Comparison of ENCODE assay signal across 8 mouse cellular contexts in genomic region chr7:29170755-29171561, GRCm38 (mm10). TPM values are rescaled to one million over a fixed set of nuclear protein-coding genes. Genes with fewer than 3 reads are reported as not detected.
DNase-seq lines count a peak whose midpoint lies in the region; ATAC-seq and TF ChIP-seq lines count a peak whose summit lies in the region.

No protein-coding gene starts in this region.

- peak overlapping the region; percentile 11; the same call in 1 of the 2 replicates for H3K27ac ChIP-seq in embryonic facial prominence, embryonic 10.5 days (replicated peaks)
- H3K27ac ChIP-seq in hindbrain, embryonic 12.5 days, result no peak overlapping the region
- H3K27ac ChIP-seq in lung, embryonic 14.5 days (ENCODE audit: low read depth), result no peak overlapping the region
- no peak overlapping the region for H3K27ac ChIP-seq in neural tube, embryonic 15.5 days (replicated peaks)

- H3K79me2 ChIP-seq in C2C12 (ENCODE audit: control insufficient read depth, insufficient read depth), result peaks cover 5% of the 10 kb centered on the region

- H3K9ac ChIP-seq in hindbrain, embryonic 12.5 days, result peak overlapping the region; percentile 54
- peak overlapping the region; percentile 30; the same call in 1 of the 2 replicates for H3K9ac ChIP-seq in lung, embryonic 14.5 days
- 0 out of 2 replicates have a peak overlapping the region, but pooled peaks have one; percentile 14 for H3K9ac ChIP-seq in neural tube, embryonic 15.5 days (replicated peaks)

- H3K4me3 ChIP-seq in C2C12 (ENCODE audit: insufficient read depth, poor library complexity, severe bottlenecking), result peak overlapping the region; percentile 44
- peak overlapping the region; percentile 84 for H3K4me3 ChIP-seq in embryonic facial prominence, embryonic 10.5 days
- peak overlapping the region; percentile 68 for H3K4me3 ChIP-seq in hindbrain, embryonic 12.5 days
- peak overlapping the region; percentile 61 for H3K4me3 ChIP-seq in lung, embryonic 14.5 days (ENCODE audit: low read depth, low read length)
- H3K4me3 ChIP-seq in neural tube, embryonic 15.5 days (replicated peaks), result peak overlapping the region; percentile 78

- H3K4me1 ChIP-seq in embryonic facial prominence, embryonic 10.5 days, result peaks cover 65% of the 10 kb centered on the region
- peaks cover 46% of the 10 kb centered on the region for H3K4me1 ChIP-seq in hindbrain, embryonic 12.5 days
- H3K4me1 ChIP-seq in lung, embryonic 14.5 days (ENCODE audit: insufficient read depth), result peaks cover 11% of the 10 kb centered on the region; the same call in 1 of the 2 replicates
- peaks cover 44% of the 10 kb centered on the region for H3K4me1 ChIP-seq in neural tube, embryonic 15.5 days

- DNase-seq in cerebellum, adult 18-20 months, result peak; percentile 26 to 29
- DNase-seq in cerebellum, adult 11 months, result no peak
- DNase-seq in embryonic facial prominence, embryonic 10.5 days (ENCODE audit: low spot score), result peak; percentile 57
- DNase-seq in lung, embryonic 14.5 days, result peak; percentile 41
- DNase-seq in frontal cortex, postnatal 36 days (ENCODE audit: low spot score in 2 of 2), result no peak

- no peak for TF ChIP-seq CTCF in C2C12 (IDR thresholded peaks at IDR 0.05; ENCODE audit: control insufficient read depth, insufficient read depth, insufficient read length)
- TF ChIP-seq CTCF in lung, embryonic 14.5 days (IDR thresholded peaks at IDR 0.05; ENCODE audit: low read depth), result no peak

- no peaks in the 10 kb centered on the region for H3K27me3 ChIP-seq in C2C12 (ENCODE audit: control insufficient read depth, insufficient read depth, insufficient read length)
- peaks cover 76% of the 10 kb centered on the region for H3K27me3 ChIP-seq in embryonic facial prominence, embryonic 10.5 days (replicated peaks; ENCODE audit: low read depth, poor library complexity, severe bottlenecking)
- H3K27me3 ChIP-seq in hindbrain, embryonic 12.5 days, result peaks cover 57% of the 10 kb centered on the region
- peaks cover 47% of the 10 kb centered on the region for H3K27me3 ChIP-seq in lung, embryonic 14.5 days (ENCODE audit: insufficient read depth, low read length)
- peaks cover 50% of the 10 kb centered on the region for H3K27me3 ChIP-seq in neural tube, embryonic 15.5 days (replicated peaks)

- H3K9me3 ChIP-seq in embryonic facial prominence, embryonic 10.5 days, result no peaks in the 10 kb centered on the region
- H3K9me3 ChIP-seq in hindbrain, embryonic 12.5 days (replicated peaks), result no peaks in the 10 kb centered on the region
- H3K9me3 ChIP-seq in lung, embryonic 14.5 days (ENCODE audit: low read depth, low read length), result no peaks in the 10 kb centered on the region
- H3K9me3 ChIP-seq in neural tube, embryonic 15.5 days (replicated peaks), result no peaks in the 10 kb centered on the region

- H3ac ChIP-seq in C2C12 (ENCODE audit: control insufficient read depth, insufficient read length, low read depth), result peak overlapping the region; percentile 38

- H3K4me2 ChIP-seq in hindbrain, embryonic 12.5 days (replicated peaks), result peak overlapping the region; percentile 76
- H3K4me2 ChIP-seq in lung, embryonic 14.5 days, result peak overlapping the region; percentile 81
- H3K4me2 ChIP-seq in neural tube, embryonic 15.5 days, result peak overlapping the region; percentile 78

- H3K79me3 ChIP-seq in C2C12 (ENCODE audit: low read depth), result no peaks in the 10 kb centered on the region

- peaks cover 20% of the 10 kb centered on the region for H3K36me3 ChIP-seq in C2C12 (ENCODE audit: control insufficient read depth, insufficient read depth)
- peaks cover 39% of the 10 kb centered on the region for H3K36me3 ChIP-seq in embryonic facial prominence, embryonic 10.5 days (replicated peaks)
- H3K36me3 ChIP-seq in hindbrain, embryonic 12.5 days, result peaks cover 27% of the 10 kb centered on the region
- peaks cover 35% of the 10 kb centered on the region for H3K36me3 ChIP-seq in lung, embryonic 14.5 days (ENCODE audit: insufficient read depth)
- H3K36me3 ChIP-seq in neural tube, embryonic 15.5 days, result peaks cover 36% of the 10 kb centered on the region

- no peak for ATAC-seq in hindbrain, embryonic 12.5 days (ENCODE audit: low FRiP score)
- ATAC-seq in lung, embryonic 14.5 days (ENCODE audit: insufficient read depth), result peak; percentile 11; the same call in 1 of the 2 replicates
- no peak for ATAC-seq in neural tube, embryonic 15.5 days (ENCODE audit: low FRiP score)

- WGBS in embryonic facial prominence, embryonic 10.5 days, result 2% methylated on average over 43 of the region's 43 CpGs
- WGBS in hindbrain, embryonic 12.5 days, result 1% methylated on average over 43 of the region's 43 CpGs
- 2% methylated on average over 43 of the region's 43 CpGs for WGBS in lung, embryonic 14.5 days
- WGBS in neural tube, embryonic 15.5 days, result under 1% methylated on average over 42 of the region's 43 CpGs

TF ChIP-seq in C2C12, 6 proteins besides CTCF, POLR2A, EP300 and RAD21:
- no peak for TF ChIP-seq USF1 (IDR thresholded peaks at IDR 0.05; ENCODE audit: low read depth)
- TF ChIP-seq FOSL1 (IDR thresholded peaks at IDR 0.05; ENCODE audit: insufficient read depth, low read length, poor library complexity, severe bottlenecking), result no peak
- TF ChIP-seq MYOG (IDR thresholded peaks at IDR 0.05; ENCODE audit: control insufficient read depth, extremely low read depth, insufficient read length), result no peak
- TF ChIP-seq MAX (IDR thresholded peaks at IDR 0.05), result no peak
- no peak for TF ChIP-seq MYOD1 (IDR thresholded peaks at IDR 0.05; ENCODE audit: control insufficient read depth, insufficient read length, low read depth)
- TF ChIP-seq CEBPB (IDR thresholded peaks at IDR 0.05; ENCODE audit: low read depth), result no peak

RNA-seq across cellular contexts. Expression of gene Spred3, which starts 0.7 kb away (rescaled TPM):
- 3.1 TPM for polyA plus RNA-seq in C2C12 (2012; fragmentation: generic; extraction: Trizol)
- polyA plus RNA-seq in embryonic facial prominence, embryonic 10.5 days (2016; fragmentation: Nextera tagmentation; extraction: Ambion mirVana), result 3.3 and 4.1 TPM in 2 replicates
- 5.9 and 6.4 TPM in 2 replicates for polyA plus RNA-seq in hindbrain, embryonic 12.5 days (2016; fragmentation: Nextera tagmentation; extraction: Ambion mirVana)
- polyA plus RNA-seq in lung, embryonic 14.5 days (2014; fragmentation: Nextera tagmentation; extraction: Ambion mirVana), result 1.7 and 2.5 TPM in 2 replicates
- polyA plus RNA-seq in neural tube, embryonic 15.5 days (2015; fragmentation: Nextera tagmentation; extraction: Ambion mirVana), result 10.5 and 11.7 TPM in 2 replicates

RNA-seq across cellular contexts. Expression of gene Ggn, which starts 0.9 kb away (rescaled TPM):
- polyA plus RNA-seq in C2C12 (2012; fragmentation: generic; extraction: Trizol), result 0.82 TPM
- 0.48 and 0.55 TPM in 2 replicates for polyA plus RNA-seq in embryonic facial prominence, embryonic 10.5 days (2016; fragmentation: Nextera tagmentation; extraction: Ambion mirVana)
- polyA plus RNA-seq in hindbrain, embryonic 12.5 days (2016; fragmentation: Nextera tagmentation; extraction: Ambion mirVana), result 0.46 and 0.56 TPM in 2 replicates
- polyA plus RNA-seq in lung, embryonic 14.5 days (2014; fragmentation: Nextera tagmentation; extraction: Ambion mirVana), result 0.17 and 0.28 TPM in 2 replicates
- polyA plus RNA-seq in neural tube, embryonic 15.5 days (2015; fragmentation: Nextera tagmentation; extraction: Ambion mirVana), result 0.46 and 1.0 TPM in 2 replicates

RNA-seq across cellular contexts. Expression of gene Psmd8, which starts 9.5 kb away (rescaled TPM):
- polyA plus RNA-seq in C2C12 (2012; fragmentation: generic; extraction: Trizol), result 388 TPM
- 303 and 307 TPM in 2 replicates for polyA plus RNA-seq in embryonic facial prominence, embryonic 10.5 days (2016; fragmentation: Nextera tagmentation; extraction: Ambion mirVana)
- polyA plus RNA-seq in hindbrain, embryonic 12.5 days (2016; fragmentation: Nextera tagmentation; extraction: Ambion mirVana), result 285 and 288 TPM in 2 replicates
- polyA plus RNA-seq in lung, embryonic 14.5 days (2014; fragmentation: Nextera tagmentation; extraction: Ambion mirVana), result 284 and 285 TPM in 2 replicates
- 266 and 278 TPM in 2 replicates for polyA plus RNA-seq in neural tube, embryonic 15.5 days (2015; fragmentation: Nextera tagmentation; extraction: Ambion mirVana)

RNA-seq across cellular contexts. Expression of gene Fam98c, which starts 14.9 kb away (rescaled TPM):
- 7.7 TPM for polyA plus RNA-seq in C2C12 (2012; fragmentation: generic; extraction: Trizol)
- polyA plus RNA-seq in embryonic facial prominence, embryonic 10.5 days (2016; fragmentation: Nextera tagmentation; extraction: Ambion mirVana), result 10.8 and 12.3 TPM in 2 replicates
- polyA plus RNA-seq in hindbrain, embryonic 12.5 days (2016; fragmentation: Nextera tagmentation; extraction: Ambion mirVana), result 20.0 and 21.7 TPM in 2 replicates
- polyA plus RNA-seq in lung, embryonic 14.5 days (2014; fragmentation: Nextera tagmentation; extraction: Ambion mirVana), result 10.7 and 16.3 TPM in 2 replicates
- 51.2 and 53.1 TPM in 2 replicates for polyA plus RNA-seq in neural tube, embryonic 15.5 days (2015; fragmentation: Nextera tagmentation; extraction: Ambion mirVana)

RNA-seq across cellular contexts. Expression of gene Rasgrp4, which starts 36.3 kb away (rescaled TPM):
- 0.01 TPM for polyA plus RNA-seq in C2C12 (2012; fragmentation: generic; extraction: Trizol)
- 0.66 and 0.73 TPM in 2 replicates for polyA plus RNA-seq in embryonic facial prominence, embryonic 10.5 days (2016; fragmentation: Nextera tagmentation; extraction: Ambion mirVana)
- 0.46 and 1.1 TPM in 2 replicates for polyA plus RNA-seq in hindbrain, embryonic 12.5 days (2016; fragmentation: Nextera tagmentation; extraction: Ambion mirVana)
- 0.95 and 1.0 TPM in 2 replicates for polyA plus RNA-seq in lung, embryonic 14.5 days (2014; fragmentation: Nextera tagmentation; extraction: Ambion mirVana)
- 0.79 and 0.80 TPM in 2 replicates for polyA plus RNA-seq in neural tube, embryonic 15.5 days (2015; fragmentation: Nextera tagmentation; extraction: Ambion mirVana)

Comparison
In these comparisons a context has a peak if more than half of its experiments do, and no peak if none do; other contexts are left out.
1. DNase-seq: peak in cerebellum, adult 18-20 months (2 of 2), embryonic facial prominence, embryonic 10.5 days (single experiment) and lung, embryonic 14.5 days (single experiment); none in cerebellum, adult 11 months (single experiment) and frontal cortex, postnatal 36 days (0 of 2).
2. Peak in every context shown above with its lines, with median percentiles within 50 percentile points of each other: H3K4me3 ChIP-seq, H3K4me2 ChIP-seq and H3K9ac ChIP-seq.